Mouse (Mus musculus) ES-E14 (cell line): ENCODE measurements at regions not wholly inside any gene's neighbourhood (a gene's known extent, or its start where the extent isn't known, plus 50 kb on each side); places are given as distances from the start of the nearest gene placed in this dataset.

ENCODE experiments used
- CHD2 ChIP-seq: IDR thresholded peaks from 2 replicates; pipeline ENCODE4 v1.6.1; 2014; ENCODE audit warnings: mild to moderate bottlenecking, low read depth, low read length, inconsistent platforms
- ZC3H11A ChIP-seq: IDR thresholded peaks from 2 replicates; pipeline ENCODE4 v1.6.1; 2012; ENCODE audit warnings: low read depth, mild to moderate bottlenecking, inconsistent platforms, low read length, borderline replicate concordance

GRCm38 (mm10) chr10:117513925-117514546 is 115.3 kb upstream of the Cpm start:
- TF ChIP-seq ZC3H11A (no peak), CHD2 (no peak)
